Mouse (Mus musculus): ENCODE measurements around the gene Cd22. TPM values are rescaled to one million over a fixed set of nuclear protein-coding genes. Genes with fewer than 3 reads are reported as not detected.

Cd22 gene
- total and polyA plus RNA-seq, 3 experiments: 0.22 TPM; not detected in 2

DNA sequence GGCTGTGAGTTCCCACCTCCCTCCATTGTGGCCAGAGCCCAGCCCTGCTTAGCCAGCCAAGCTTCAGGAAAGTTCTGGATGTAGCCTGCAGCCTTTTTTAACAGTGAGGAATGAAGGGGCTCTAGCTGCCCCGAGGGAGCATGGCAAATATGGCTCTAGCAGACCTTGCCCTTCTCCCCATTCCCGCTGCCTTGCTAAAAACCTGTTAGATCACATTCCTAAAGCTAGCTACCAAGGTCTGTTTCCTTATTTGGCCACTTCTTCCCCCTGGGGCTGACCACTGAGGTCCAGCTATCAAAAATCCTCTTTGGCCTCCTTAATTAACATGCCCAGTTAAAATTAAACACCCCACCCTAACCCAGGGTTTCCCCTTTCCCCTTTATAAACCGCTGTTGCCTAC is 12.4 kb upstream of the Cd22 start:
- Histone ChIP-seq H3K9me3 (replicated peaks) (no peaks in the 10 kb centered on the region), H3K27me3 (ENCODE audit: insufficient read depth, low read length) (peaks cover 3% of the 10 kb centered on the region; the same call in 1 of the 2 replicates), H3K36me3 (replicated peaks) (no peaks in the 10 kb centered on the region), H3K4me1 (ENCODE audit: insufficient read depth, low read depth, low read length) (no peaks in the 10 kb centered on the region), H3K4me3 (ENCODE audit: low read depth, low read length) (no peak overlapping the region)
- TF ChIP-seq GATA1 (IDR thresholded peaks at IDR 0.05; ENCODE audit: borderline replicate concordance, low read length) (no peak), TAL1 (conservative IDR thresholded peaks at IDR 0.05; ENCODE audit: low read depth, low read length) (no peak), CTCF (IDR thresholded peaks at IDR 0.05; ENCODE audit: low read depth, low read length) (no peak), GATA2 (IDR thresholded peaks at IDR 0.05; ENCODE audit: borderline replicate concordance, low read depth, low read length) (no peak), POLR2AphosphoS5 (IDR thresholded peaks at IDR 0.05; ENCODE audit: insufficient replicate concordance, low read depth, low read length) (no peak)
- DNase-seq (ENCODE audit: low spot score) (no peak), ATAC-seq (ENCODE audit: extremely low read depth, insufficient number of reproducible peaks, low FRiP score, poor library complexity, severe bottlenecking) (no peak)

DNA sequence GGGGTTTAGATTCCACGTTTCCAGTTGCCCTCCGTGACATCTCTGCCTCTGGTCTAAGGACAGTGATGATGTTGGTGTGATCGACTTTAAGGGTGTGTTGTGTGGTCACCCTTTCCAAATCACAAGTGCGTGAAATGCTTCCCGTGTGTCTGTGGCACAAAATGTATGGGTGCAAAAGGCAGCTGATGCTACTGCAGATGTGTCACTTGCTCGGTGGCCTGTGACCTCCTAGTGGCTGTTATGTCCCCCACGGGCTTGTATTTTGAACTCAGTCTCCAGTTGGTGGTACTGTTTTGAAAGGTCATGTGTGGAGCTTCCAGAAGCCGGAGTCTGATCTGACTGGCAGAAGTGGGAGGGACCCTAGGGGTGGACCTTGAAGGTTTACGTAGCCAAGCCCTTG is 11.6 kb upstream of the Cd22 start:
- H3K27me3 ChIP-seq (ENCODE audit: insufficient read depth, low read length): peaks cover 3% of the 10 kb centered on the region; the same call in 1 of the 2 replicates
- no peaks in the 10 kb centered on the region for H3K9me3 ChIP-seq (replicated peaks)
- TF ChIP-seq GATA1 (IDR thresholded peaks at IDR 0.05; ENCODE audit: borderline replicate concordance, low read length) (no peak), GATA2 (IDR thresholded peaks at IDR 0.05; ENCODE audit: borderline replicate concordance, low read depth, low read length) (no peak), POLR2AphosphoS5 (IDR thresholded peaks at IDR 0.05; ENCODE audit: insufficient replicate concordance, low read depth, low read length) (no peak), CTCF (IDR thresholded peaks at IDR 0.05; ENCODE audit: low read depth, low read length) (no peak), TAL1 (conservative IDR thresholded peaks at IDR 0.05; ENCODE audit: low read depth, low read length) (no peak)
- ATAC-seq (ENCODE audit: extremely low read depth, insufficient number of reproducible peaks, low FRiP score, poor library complexity, severe bottlenecking) (no peak), DNase-seq (ENCODE audit: low spot score) (no peak)
- no peaks in the 10 kb centered on the region for H3K36me3 ChIP-seq (replicated peaks)
- H3K4me1 ChIP-seq (ENCODE audit: insufficient read depth, low read depth, low read length): no peaks in the 10 kb centered on the region
- no peak overlapping the region for H3K4me3 ChIP-seq (ENCODE audit: low read depth, low read length)

DNA sequence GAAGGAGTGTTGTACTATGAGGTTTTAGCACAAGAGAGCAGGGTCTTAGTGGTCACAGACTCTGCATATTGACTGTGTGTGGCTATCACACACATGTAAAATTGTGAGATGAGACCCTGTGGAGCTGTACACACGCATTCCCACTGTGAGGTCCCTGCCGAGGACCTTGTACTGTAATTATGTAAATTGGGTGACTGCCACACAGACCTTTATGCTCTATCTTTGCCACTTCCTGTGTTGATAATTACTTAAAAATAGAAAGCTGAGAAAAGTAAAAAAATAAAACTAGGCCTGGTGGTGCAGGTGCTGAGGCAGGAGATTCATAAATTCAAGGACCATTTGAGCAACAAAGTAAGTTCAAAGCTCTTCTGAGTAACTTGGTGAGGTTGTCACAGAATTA is 10.5 kb upstream of the Cd22 start:
- Histone ChIP-seq H3K4me3 (ENCODE audit: low read depth, low read length) (no peak overlapping the region), H3K9me3 (replicated peaks) (no peaks in the 10 kb centered on the region), H3K4me1 (ENCODE audit: insufficient read depth, low read depth, low read length) (no peaks in the 10 kb centered on the region), H3K27me3 (ENCODE audit: insufficient read depth, low read length) (peaks cover 3% of the 10 kb centered on the region; the same call in 1 of the 2 replicates), H3K36me3 (replicated peaks) (no peaks in the 10 kb centered on the region)
- TF ChIP-seq CTCF (IDR thresholded peaks at IDR 0.05; ENCODE audit: low read depth, low read length) (no peak), TAL1 (conservative IDR thresholded peaks at IDR 0.05; ENCODE audit: low read depth, low read length) (no peak), GATA2 (IDR thresholded peaks at IDR 0.05; ENCODE audit: borderline replicate concordance, low read depth, low read length) (no peak), POLR2AphosphoS5 (IDR thresholded peaks at IDR 0.05; ENCODE audit: insufficient replicate concordance, low read depth, low read length) (no peak), GATA1 (IDR thresholded peaks at IDR 0.05; ENCODE audit: borderline replicate concordance, low read length) (no peak)
- DNase-seq (ENCODE audit: low spot score) (no peak), ATAC-seq (ENCODE audit: extremely low read depth, insufficient number of reproducible peaks, low FRiP score, poor library complexity, severe bottlenecking) (no peak)

DNA sequence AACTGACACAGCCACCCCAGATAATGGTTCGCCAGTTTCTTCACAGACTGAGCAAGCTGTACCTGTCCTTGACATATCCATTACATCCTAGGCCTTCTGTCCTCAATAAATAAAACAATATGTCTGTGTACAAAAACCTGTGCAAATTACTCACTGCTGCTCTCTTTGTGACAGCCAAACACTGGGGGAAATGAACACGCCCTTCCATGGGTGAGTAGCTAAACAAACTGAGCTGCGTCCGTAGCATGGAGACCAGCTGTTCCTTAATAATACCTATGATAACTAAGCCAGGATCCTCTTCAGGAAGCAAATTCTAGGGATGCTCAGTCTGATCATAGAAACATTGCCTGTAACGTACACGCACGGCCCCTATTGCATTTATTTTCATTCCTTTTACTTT is 8.6 kb upstream of the Cd22 start:
- no peaks in the 10 kb centered on the region for H3K4me1 ChIP-seq (ENCODE audit: insufficient read depth, low read depth, low read length)

DNA sequence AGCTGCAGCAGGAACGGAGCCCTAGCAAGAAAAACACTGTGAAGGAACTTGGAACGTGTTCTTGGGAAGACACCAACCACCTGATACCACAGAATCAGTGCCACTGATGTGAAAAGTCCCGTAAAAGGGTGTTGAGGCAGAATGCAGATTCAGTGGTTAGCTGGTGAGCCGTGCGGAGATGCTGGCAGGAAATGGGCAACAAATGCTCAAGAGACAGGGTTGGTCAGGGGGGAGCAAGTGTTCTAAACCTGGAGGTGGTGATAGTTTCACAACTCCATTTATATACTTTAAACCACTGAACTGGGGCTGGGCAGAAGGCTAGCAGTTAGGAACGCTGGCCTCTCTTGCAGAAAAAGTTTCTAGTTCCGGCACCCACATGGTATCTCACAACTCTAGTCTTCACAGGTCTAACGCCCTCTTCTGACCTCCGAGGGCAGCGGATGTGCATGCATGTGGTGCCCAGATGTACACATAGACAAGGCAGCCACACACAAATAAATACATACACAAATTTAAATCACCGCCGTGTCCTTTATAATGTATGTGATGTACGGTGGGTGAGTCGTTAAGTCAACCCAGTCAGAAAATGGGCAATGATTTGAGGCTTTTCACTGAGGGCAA is 7.5 kb upstream of the Cd22 start:
- no peaks in the 10 kb centered on the region for H3K9me3 ChIP-seq (replicated peaks)
- no peak overlapping the region for H3K4me3 ChIP-seq (ENCODE audit: low read depth, low read length)
- DNase-seq (ENCODE audit: low spot score) (no peak), ATAC-seq (ENCODE audit: extremely low read depth, insufficient number of reproducible peaks, low FRiP score, poor library complexity, severe bottlenecking) (no peak)
- H3K36me3 ChIP-seq (replicated peaks): no peaks in the 10 kb centered on the region
- TF ChIP-seq GATA2 (IDR thresholded peaks at IDR 0.05; ENCODE audit: borderline replicate concordance, low read depth, low read length) (no peak), CTCF (IDR thresholded peaks at IDR 0.05; ENCODE audit: low read depth, low read length) (no peak), TAL1 (conservative IDR thresholded peaks at IDR 0.05; ENCODE audit: low read depth, low read length) (no peak)
- H3K4me1 ChIP-seq (ENCODE audit: insufficient read depth, low read depth, low read length): no peaks in the 10 kb centered on the region
- peaks cover 3% of the 10 kb centered on the region; the same call in 1 of the 2 replicates for H3K27me3 ChIP-seq (ENCODE audit: insufficient read depth, low read length)

More for the DNA sequence above, 8.6 kb upstream of the Cd22 start:
- TF ChIP-seq GATA1 (IDR thresholded peaks at IDR 0.05; ENCODE audit: borderline replicate concordance, low read length) (no peak), GATA2 (IDR thresholded peaks at IDR 0.05; ENCODE audit: borderline replicate concordance, low read depth, low read length) (no peak), TAL1 (conservative IDR thresholded peaks at IDR 0.05; ENCODE audit: low read depth, low read length) (no peak), CTCF (IDR thresholded peaks at IDR 0.05; ENCODE audit: low read depth, low read length) (no peak), POLR2AphosphoS5 (IDR thresholded peaks at IDR 0.05; ENCODE audit: insufficient replicate concordance, low read depth, low read length) (no peak)
- H3K4me3 ChIP-seq (ENCODE audit: low read depth, low read length): no peak overlapping the region
- H3K9me3 ChIP-seq (replicated peaks): no peaks in the 10 kb centered on the region
- ATAC-seq (ENCODE audit: extremely low read depth, insufficient number of reproducible peaks, low FRiP score, poor library complexity, severe bottlenecking) (no peak), DNase-seq (ENCODE audit: low spot score) (no peak)
- no peaks in the 10 kb centered on the region for H3K36me3 ChIP-seq (replicated peaks)
- H3K27me3 ChIP-seq (ENCODE audit: insufficient read depth, low read length): peaks cover 3% of the 10 kb centered on the region; the same call in 1 of the 2 replicates

DNA sequence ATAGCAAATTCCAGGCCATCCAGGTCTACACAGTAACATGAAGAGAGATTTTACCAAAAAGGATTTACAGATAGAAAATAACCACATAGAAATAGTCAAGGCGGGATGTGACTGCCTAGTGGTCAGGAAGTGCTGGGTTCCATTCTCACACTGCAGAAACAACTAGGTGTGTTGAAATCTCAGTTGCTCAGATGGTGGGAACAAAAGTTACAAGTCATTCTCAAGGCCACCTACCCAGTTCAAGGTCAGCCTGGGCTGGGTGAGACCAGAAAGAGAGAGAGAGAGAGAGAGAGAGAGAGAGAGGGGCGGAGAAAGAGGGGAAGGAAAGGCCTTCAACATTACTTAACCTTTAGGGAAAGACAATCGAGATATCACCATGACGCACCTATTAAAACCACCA is 6.7 kb upstream of the Cd22 start:
- ATAC-seq (ENCODE audit: extremely low read depth, insufficient number of reproducible peaks, low FRiP score, poor library complexity, severe bottlenecking) (no peak), DNase-seq (ENCODE audit: low spot score) (no peak)
- Histone ChIP-seq H3K27me3 (ENCODE audit: insufficient read depth, low read length) (no peaks in the 10 kb centered on the region), H3K9me3 (replicated peaks) (no peaks in the 10 kb centered on the region), H3K4me3 (ENCODE audit: low read depth, low read length) (no peak overlapping the region), H3K4me1 (ENCODE audit: insufficient read depth, low read depth, low read length) (no peaks in the 10 kb centered on the region), H3K36me3 (replicated peaks) (no peaks in the 10 kb centered on the region)
- TF ChIP-seq GATA1 (IDR thresholded peaks at IDR 0.05; ENCODE audit: borderline replicate concordance, low read length): no peak
- TF ChIP-seq TAL1 (conservative IDR thresholded peaks at IDR 0.05; ENCODE audit: low read depth, low read length): no peak
- TF ChIP-seq CTCF (IDR thresholded peaks at IDR 0.05; ENCODE audit: low read depth, low read length): no peak
- TF ChIP-seq GATA2 (IDR thresholded peaks at IDR 0.05; ENCODE audit: borderline replicate concordance, low read depth, low read length): no peak
- TF ChIP-seq POLR2AphosphoS5 (IDR thresholded peaks at IDR 0.05; ENCODE audit: insufficient replicate concordance, low read depth, low read length): no peak
